Mouse (Mus musculus) G1E-ER4 (cell line): Measurements from ENCODE around the gene Agpat4. TPM values are rescaled to one million over a fixed set of nuclear protein-coding genes. Genes with fewer than 3 reads are reported as not detected.

Source experiments
- GATA1 ChIP-seq: IDR thresholded peaks from one replicate; pipeline ENCODE4 v1.8.0; 2012; ENCODE audit warnings: low read length, inconsistent platforms
- polyA plus RNA-seq: library from polyadenylated mRNA; stranded (reverse); fragments of >175 nt; gene quantifications from 2 replicates; pipeline ENCODE4 v1.2.3, GENCODE M21; 2012

Agpat4 gene
- 5.1 and 6.1 TPM in 2 replicates for polyA plus RNA-seq

DNA sequence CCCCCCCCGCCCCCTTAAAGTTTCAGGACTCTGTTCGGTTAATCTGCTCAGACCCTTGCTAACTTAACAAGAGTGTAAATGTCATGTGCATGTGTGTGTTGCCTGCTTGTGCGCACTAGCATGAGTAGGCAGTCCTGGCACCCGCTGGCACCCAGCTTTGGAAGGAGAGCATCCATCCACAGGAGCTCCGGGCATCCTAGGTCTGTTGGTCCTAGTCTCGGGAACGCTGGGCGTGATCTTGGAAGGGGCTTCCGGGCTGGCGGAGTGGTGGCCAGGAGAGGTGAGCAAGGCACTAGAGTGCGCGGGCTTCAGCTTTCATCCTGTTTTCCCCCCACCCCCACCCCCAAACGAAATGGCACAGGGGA is at the start of gene Agpat4:
Gene Agpat4 (plus strand): TSS at position 144 of the 365 bp plus-strand sequence.
- no peak for TF ChIP-seq GATA1

GRCm38 (mm10) chr17:12076816-12077215 is 41.7 kb upstream of the Agpat4 start:
- TF ChIP-seq GATA1, result no peak

DNA sequence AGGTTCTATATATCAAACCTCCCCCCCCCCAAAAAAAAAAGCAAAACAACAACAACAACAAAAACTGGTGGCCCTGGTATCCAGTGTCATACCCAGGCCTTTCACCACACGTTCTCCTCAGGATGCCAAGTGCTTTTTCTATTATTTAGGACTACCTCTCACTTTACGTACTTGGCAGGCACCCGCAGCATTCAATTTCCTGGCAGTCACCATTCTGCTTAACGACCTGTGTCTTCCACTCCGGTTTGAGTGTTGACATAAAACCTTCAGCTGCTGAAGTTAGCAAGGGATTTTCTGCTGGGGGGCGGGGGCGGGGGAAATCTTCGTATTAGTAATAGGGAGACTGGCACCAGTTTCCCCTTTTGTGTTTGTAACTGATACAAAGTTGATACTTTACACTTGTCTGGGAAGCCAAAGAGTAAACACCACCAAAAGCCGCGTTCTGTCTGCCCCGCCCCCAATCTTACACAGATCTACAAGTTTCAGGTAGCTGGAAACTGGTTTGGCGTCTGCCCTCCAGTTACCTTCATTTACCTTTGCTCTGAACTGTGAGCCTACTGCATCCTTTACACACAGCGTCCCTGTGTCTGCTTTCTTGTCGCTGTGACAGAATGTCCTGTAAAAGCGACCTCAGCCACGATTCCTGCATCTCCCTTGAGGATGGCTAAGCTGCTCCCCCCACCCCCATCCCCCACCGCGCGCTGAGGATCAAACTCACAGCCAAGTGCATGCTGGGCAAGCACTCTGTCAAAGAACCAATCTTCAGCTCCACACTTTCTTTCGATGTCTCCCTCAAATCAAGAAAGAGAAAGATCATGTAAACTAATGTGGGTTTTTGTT is 37.6 kb upstream of the Agpat4 start:
- no peak for TF ChIP-seq GATA1

DNA sequence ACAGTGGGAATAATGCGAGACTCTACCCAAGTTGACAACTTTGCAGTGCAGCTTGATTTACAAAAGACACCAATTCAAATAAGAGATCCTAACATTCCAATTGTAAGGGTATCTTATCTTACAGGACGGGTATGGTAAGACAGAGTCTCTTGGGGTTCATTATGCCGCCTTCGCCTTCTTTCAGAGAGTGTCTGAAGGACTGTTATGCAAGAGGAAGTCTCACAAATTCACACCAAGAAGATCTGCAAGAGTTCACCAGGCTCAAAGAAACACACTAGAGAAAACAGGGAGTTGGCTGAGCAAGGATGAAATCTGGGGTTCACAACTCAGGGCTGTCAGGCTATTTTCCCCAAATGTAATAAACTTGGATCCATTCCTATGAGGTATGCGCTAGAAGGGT is 36.3 kb upstream of the Agpat4 start:
- TF ChIP-seq GATA1, result no peak

- TF ChIP-seq GATA1, result no peak
Observed at GRCm38 (mm10) chr17:12090261-12090927, 28.1 kb upstream of the Agpat4 start.

GRCm38 (mm10) chr17:12092901-12093564 is 25.5 kb upstream of the Agpat4 start:
- no peak for TF ChIP-seq GATA1

DNA sequence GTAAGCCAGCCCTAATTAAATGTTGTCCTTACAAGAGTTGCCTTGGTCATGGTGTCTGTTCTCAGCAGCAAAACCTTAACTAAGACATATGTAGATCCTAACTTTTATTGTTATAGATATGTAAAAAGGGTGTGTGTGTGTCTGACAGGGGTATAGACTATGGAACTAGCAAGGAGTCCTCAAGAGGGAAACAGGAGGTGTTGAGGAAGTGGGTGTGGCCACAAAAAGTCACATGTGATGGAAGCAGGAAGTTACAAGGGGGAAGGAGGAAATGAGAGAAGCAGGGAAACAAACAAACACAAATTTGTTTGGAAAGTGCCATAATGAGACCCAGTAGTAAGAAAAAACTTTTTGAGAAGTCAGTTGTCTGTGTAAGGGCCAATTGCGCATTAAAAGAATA is 24.5 kb upstream of the Agpat4 start:
- TF ChIP-seq GATA1, result no peak

GRCm38 (mm10) chr17:12094827-12095590 is 23.5 kb upstream of the Agpat4 start:
- no peak for TF ChIP-seq GATA1

- TF ChIP-seq GATA1, result no peak
Observed at GRCm38 (mm10) chr17:12099415-12099814, 19.1 kb upstream of the Agpat4 start.

- no peak for TF ChIP-seq GATA1
Observed at GRCm38 (mm10) chr17:12102326-12102725, 16.2 kb upstream of the Agpat4 start.

DNA sequence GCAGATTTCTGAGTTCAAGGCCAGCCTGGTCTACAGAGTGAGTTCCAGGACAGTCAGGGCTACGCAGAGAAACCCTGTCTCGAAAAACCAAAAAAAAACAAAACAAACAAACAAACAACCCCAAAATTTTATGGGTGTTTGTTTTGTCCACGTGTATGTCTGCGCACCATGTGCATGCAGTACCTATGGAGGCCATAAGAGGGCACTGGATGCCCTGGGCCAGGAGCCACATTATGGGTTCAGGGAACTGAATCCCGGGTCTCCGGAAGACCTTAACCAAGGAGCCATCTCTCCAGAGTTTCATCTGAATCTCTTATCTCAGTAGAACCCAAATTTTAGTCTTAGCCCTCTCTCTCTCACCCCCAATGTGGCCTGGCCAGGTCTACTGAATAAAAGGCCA is 14.7 kb upstream of the Agpat4 start:
- no peak for TF ChIP-seq GATA1

DNA sequence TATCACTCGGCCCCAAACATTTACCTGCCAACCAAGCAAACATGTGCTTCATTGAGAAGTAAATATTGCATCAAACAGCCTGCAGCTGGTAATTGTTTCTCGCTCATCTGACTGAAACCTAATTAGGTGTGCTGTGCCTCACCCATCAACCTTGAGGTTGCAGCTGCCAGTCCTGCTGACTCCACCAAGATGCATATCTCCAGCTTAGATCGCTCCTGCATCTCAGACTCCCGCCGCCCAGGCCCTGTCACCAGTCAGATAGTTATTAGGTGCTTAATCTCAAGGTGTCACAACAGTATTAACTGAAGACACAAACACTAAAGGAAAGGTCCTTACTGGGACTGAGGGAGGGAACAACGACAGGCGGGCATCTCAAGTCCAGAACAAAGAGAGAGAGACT is 14.3 kb upstream of the Agpat4 start:
- TF ChIP-seq GATA1, result no peak

DNA sequence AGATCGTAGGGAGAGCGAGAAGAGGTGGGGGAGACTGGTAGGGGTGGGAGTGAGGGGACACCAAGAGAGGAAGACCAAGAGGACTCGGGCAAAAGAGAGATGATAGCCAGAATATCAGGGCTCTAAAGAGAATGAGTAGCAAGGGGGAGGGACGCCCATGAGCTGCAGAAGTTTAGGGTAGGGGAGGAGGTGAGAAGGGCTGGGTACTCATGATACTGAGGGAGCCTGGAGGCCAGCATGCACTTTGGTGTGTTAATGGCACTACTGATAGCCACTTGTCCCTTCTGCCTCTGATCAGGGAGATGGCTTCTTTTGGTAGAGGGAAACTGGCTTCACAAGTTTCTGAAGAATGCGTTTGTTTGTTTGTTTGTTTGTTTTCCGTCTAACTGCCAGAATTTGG is 13.8 kb upstream of the Agpat4 start:
- no peak for TF ChIP-seq GATA1

DNA sequence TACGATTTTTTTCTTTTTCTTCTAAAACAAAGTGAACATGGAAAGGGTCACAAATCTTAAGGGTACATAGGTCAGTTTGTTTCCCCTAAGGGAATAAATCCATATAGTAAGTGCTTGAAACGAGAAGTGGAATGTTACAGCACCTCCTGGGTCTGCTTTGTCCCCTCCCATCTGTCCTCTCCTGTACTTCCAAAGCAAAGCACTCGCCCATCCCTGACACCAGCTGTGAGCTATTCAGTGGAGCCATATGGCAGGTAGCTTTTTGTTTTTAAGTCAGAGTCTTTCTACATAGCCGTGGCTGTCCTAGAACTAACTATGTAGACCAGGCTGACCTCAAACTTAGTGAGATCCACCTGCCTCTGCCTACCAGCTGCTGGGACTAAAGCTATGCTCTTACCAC is 12.2 kb upstream of the Agpat4 start:
- no peak for TF ChIP-seq GATA1

DNA sequence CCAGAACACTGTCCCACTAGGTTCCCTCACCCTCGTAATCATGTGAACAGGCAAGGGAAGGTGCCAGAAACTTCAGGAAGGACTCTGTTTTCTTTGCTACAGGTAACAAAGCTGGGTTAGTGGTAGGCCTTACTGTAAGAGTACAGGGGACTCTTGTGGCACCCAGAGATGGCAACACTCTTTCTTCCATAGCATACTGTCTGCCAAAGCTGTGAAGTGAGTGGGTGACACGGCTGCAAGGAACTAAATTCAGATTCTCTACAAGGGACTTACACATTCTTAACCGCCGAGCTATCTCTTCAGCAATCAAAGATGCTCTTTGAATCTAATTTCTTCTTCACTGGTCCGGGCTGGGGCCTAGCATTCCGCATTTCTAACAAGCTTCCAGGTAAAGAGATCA is 4.9 kb upstream of the Agpat4 start:
- no peak for TF ChIP-seq GATA1

DNA sequence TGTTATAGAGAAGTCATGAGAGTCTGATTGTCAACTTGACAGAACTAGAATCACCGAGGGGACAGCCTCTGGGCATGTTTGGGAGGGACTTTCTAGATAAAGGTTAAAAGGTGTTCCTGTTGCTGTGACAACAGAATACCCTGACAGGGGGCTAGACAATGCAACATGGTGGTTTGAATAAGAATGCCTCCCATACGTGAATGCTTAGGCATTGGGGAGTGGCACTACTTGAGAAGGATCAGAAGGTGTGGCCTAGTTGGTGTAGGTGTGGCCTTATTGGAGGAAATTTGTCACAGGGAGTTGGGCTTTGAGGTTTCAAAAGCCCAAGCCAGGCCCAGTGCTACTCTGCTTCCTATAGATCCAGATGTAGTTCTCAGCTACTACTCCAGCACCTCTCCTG is 3.4 kb upstream of the Agpat4 start:
- TF ChIP-seq GATA1, result no peak

DNA sequence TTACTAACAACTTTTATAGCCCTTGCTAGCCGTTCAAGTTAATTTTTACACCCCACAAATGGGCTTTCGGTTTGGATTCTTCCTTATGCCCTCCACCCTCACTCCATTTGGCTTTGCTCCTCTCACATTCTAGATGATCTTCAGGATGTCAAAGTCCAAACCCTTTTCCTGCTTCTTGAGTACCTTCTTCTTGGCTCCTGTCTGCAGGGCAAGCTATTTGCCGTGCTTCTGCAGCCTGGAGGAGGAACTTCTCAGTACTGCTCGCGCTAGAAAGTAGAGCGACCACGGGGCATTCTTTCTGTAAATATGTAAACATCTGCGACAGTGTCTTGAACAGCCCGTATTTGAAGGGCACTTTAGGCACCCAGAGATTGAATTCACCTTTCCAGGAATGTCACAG is 373 bp upstream of the Agpat4 start:
- TF ChIP-seq GATA1, result no peak
